Mouse (Mus musculus) testis, adult 2 months (tissue): ENCODE measurements around the gene Prtg.

Source experiments
- CTCF ChIP-seq: fragments of 200-500 bp; IDR thresholded peaks from 2 replicates; pipeline ENCODE4 v1.5.1; 2012; ENCODE audit warnings: low read depth, mild to moderate bottlenecking, inconsistent platforms, low read length, moderate library complexity; ENCODE audit not compliant: control insufficient read depth, insufficient read depth, insufficient replicate concordance
- POLR2A ChIP-seq: fragments of 200-500 bp; IDR thresholded peaks from 2 replicates; pipeline ENCODE4 v1.6.1; 2012; ENCODE audit warnings: low read depth, mild to moderate bottlenecking, inconsistent platforms, low read length, moderate library complexity; ENCODE audit not compliant: control insufficient read depth

GRCm38 (mm10) chr9:72862186-72862585 is 55.5 kb downstream of the Prtg start:
- no peak for TF ChIP-seq POLR2A
- TF ChIP-seq CTCF, result no peak
